Mouse (Mus musculus) limb, embryonic 13.5 days (tissue): Measurements from ENCODE around the gene Gm826. TPM values are rescaled to one million over a fixed set of nuclear protein-coding genes. Genes with fewer than 3 reads are reported as not detected.

Experiments
- ATAC-seq: fragments of 200-750 bp; cut with Nextera tagmentation; 2 replicates; pipeline ENCODE4 v1.8.0; 2017; ENCODE audit warnings: low read depth, moderate number of reproducible peaks, moderate TSS enrichment; ENCODE audit not compliant: low FRiP score
- H3K27ac ChIP-seq: fragments of 300-500 bp; sonication (generic); 2 replicates; pipeline ENCODE4 v1.5.1; 2015; ENCODE audit warnings: inconsistent platforms, mild to moderate bottlenecking, moderate library complexity
- H3K27me3 ChIP-seq: fragments of 300-500 bp; sonication (generic); 2 replicates; pipeline ENCODE4 v1.6.1; 2015; ENCODE audit warnings: mild to moderate bottlenecking, inconsistent platforms
- H3K36me3 ChIP-seq: fragments of 300-500 bp; sonication (generic); 2 replicates; pipeline ENCODE4 v1.6.1; 2015; ENCODE audit warnings: inconsistent platforms, mild to moderate bottlenecking, moderate library complexity
- H3K4me1 ChIP-seq: fragments of 300-500 bp; sonication (generic); 2 replicates; pipeline ENCODE4 v1.6.1; 2015; ENCODE audit warnings: inconsistent platforms
- H3K4me2 ChIP-seq: fragments of 300-500 bp; sonication (generic); replicated peaks from 2 replicates; pipeline ENCODE4 v1.6.1; 2015; ENCODE audit warnings: inconsistent platforms, mild to moderate bottlenecking, moderate library complexity
- H3K4me3 ChIP-seq: fragments of 300-500 bp; sonication (generic); 2 replicates; pipeline ENCODE4 v1.5.1; 2015; ENCODE audit warnings: moderate library complexity, mild to moderate bottlenecking, inconsistent platforms
- H3K9ac ChIP-seq: fragments of 300-500 bp; sonication (generic); 2 replicates; pipeline ENCODE4 v1.6.1; 2015; ENCODE audit warnings: mild to moderate bottlenecking, inconsistent platforms
- H3K9me3 ChIP-seq: fragments of 300-500 bp; sonication (generic); 2 replicates; pipeline ENCODE4 v1.6.1; 2016; ENCODE audit warnings: inconsistent platforms
- WGBS: fragments of 180-500 bp; shearing (Covaris S2); methylation state at CpG from one replicate; pipeline ENCODE4 v1.1.7; 2015; 5-methylcytosine and 5-hydroxymethylcytosine counted together
- polyA plus RNA-seq: library from polyadenylated mRNA; unstranded; fragments of >200 nt; fragmentation: Nextera tagmentation; extraction: Ambion mirVana; gene quantifications from 2 replicates; pipeline ENCODE4 v1.2.1, GENCODE M21; 2015

The Gm826 gene
- 0.33 and 0.45 TPM in 2 replicates for polyA plus RNA-seq

DNA sequence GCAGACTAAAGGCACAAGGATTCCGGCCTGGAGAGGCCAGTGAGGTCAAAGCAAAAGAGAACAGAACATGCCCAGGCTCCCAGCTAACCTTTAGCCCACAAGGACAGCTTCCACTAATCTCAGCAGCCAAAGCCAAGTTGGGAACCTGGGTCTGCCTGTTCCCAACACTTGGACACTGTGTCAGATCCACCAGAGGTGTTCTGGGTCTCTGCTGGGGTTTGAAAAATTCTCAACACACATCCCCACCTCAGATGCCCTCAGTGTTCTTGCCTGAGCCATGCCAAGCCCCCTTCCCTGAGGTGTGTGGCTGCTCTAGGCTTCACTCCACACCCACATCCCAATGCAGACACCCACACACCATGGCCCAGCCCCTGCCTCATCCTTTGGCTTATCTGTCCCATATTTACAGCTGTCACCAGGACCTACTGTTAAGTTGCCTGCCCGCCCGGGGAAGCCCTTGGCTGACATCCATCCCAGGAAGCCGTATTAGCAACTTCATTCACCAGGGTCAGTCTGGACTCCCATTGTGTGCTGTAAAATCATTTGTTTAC lies at the start of gene Gm826:
Gene Gm826 (minus strand): TSS at position 52 of the 551 bp plus-strand sequence.
- no peak for ATAC-seq
- Histone ChIP-seq H3K27ac (no peak within 1 kb of the TSS), H3K9ac (no peak within 1 kb of the TSS), H3K4me2 (no peak within 1 kb of the TSS), H3K4me1 (peaks cover 6% of the 10 kb centered on the region; the same call in 1 of the 2 replicates), H3K36me3 (no peaks in the 10 kb centered on the region), H3K4me3 (no peak within 1 kb of the TSS), H3K9me3 (no peaks in the 10 kb centered on the region), H3K27me3 (peaks cover 4% of the 10 kb centered on the region; the same call in 1 of the 2 replicates)
- 45% methylated on average over 4 of the region's 4 CpGs for WGBS

DNA sequence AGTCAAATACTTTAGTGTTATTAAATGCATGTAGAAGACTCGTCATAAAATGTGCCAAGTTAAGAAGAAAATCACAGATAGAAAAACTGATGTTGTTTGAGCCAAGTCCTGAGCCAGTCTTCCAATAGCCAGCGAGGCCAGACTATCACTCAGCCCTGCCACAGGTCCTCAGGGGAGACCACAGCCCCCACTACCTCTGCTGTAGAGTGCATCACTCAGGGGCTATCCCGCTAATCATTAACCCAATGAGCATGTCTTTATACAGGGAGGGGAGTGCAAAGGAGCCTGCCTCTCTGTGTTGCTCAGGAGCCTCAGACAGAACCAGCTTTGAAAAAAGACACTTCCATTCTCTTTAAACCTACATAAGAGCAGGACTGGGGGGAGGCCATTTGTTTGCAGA lies 49.5 kb upstream of the Gm826 start:
- no peak for ATAC-seq
- no peaks in the 10 kb centered on the region for H3K4me1 ChIP-seq
- H3K4me2 ChIP-seq = no peak overlapping the region
- no peak overlapping the region for H3K27ac ChIP-seq
- no peaks in the 10 kb centered on the region for H3K36me3 ChIP-seq
- H3K9ac ChIP-seq = no peak overlapping the region
- no peaks in the 10 kb centered on the region for H3K9me3 ChIP-seq
- 45% methylated on average over 3 of the region's 3 CpGs for WGBS
- H3K4me3 ChIP-seq = no peak overlapping the region
- H3K27me3 ChIP-seq = peaks cover 12% of the 10 kb centered on the region

DNA sequence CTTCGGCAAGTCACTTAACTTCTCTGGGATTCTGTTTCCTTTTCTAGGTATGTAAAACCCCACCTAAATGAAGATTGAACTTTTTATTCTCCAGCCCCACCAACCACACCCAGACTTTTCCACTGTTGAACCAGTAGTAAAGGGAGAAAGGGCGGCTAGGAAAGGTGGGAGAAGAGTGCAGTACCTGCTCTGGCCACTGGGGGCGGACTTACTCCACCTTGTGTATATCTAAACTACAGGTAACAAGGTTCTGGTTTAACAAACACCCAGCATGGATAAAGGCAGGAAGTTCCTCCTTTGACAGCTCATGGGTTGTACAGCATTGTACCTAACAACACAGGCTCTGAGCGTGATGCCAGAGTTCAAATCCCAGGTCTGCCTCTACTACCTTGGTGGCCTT lies 44.3 kb upstream of the Gm826 start:
- ATAC-seq = no peak
- Histone ChIP-seq H3K36me3 (no peaks in the 10 kb centered on the region), H3K9me3 (no peaks in the 10 kb centered on the region), H3K4me1 (peaks cover 4% of the 10 kb centered on the region; the same call in 1 of the 2 replicates), H3K4me2 (no peak overlapping the region), H3K9ac (no peak overlapping the region), H3K27ac (no peak overlapping the region), H3K27me3 (peaks cover 45% of the 10 kb centered on the region), H3K4me3 (no peak overlapping the region)
- WGBS = 45% methylated on average over 4 of the region's 4 CpGs

DNA sequence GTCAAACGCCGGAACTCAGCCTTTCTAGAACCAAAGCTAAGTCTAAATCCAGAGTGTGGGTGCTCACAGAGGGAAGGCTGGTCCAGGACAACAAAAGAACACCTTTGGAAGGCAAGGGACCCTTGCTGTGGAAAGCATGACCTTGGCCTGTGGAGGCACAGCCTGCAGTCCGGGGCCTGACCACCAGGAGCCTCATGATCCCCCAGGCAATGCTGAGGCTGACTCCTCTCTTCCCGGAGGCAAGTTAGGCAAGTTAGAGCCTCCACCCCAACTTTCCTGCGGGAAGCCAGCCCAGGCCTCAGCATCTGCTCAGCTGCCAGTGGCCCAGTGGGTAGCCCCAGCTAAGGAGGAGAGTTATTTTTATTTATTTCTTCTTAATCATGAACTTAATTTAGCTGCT lies 42.3 kb upstream of the Gm826 start:
- H3K4me1 ChIP-seq = peaks cover 4% of the 10 kb centered on the region; the same call in 1 of the 2 replicates
- no peaks in the 10 kb centered on the region for H3K36me3 ChIP-seq
- H3K27me3 ChIP-seq = peaks cover 63% of the 10 kb centered on the region
- no peak overlapping the region for H3K9ac ChIP-seq
- 32% methylated on average over 5 of the region's 5 CpGs for WGBS
- no peak for ATAC-seq
- no peak overlapping the region for H3K4me2 ChIP-seq
- no peaks in the 10 kb centered on the region for H3K9me3 ChIP-seq
- H3K27ac ChIP-seq = no peak overlapping the region
- no peak overlapping the region for H3K4me3 ChIP-seq

DNA sequence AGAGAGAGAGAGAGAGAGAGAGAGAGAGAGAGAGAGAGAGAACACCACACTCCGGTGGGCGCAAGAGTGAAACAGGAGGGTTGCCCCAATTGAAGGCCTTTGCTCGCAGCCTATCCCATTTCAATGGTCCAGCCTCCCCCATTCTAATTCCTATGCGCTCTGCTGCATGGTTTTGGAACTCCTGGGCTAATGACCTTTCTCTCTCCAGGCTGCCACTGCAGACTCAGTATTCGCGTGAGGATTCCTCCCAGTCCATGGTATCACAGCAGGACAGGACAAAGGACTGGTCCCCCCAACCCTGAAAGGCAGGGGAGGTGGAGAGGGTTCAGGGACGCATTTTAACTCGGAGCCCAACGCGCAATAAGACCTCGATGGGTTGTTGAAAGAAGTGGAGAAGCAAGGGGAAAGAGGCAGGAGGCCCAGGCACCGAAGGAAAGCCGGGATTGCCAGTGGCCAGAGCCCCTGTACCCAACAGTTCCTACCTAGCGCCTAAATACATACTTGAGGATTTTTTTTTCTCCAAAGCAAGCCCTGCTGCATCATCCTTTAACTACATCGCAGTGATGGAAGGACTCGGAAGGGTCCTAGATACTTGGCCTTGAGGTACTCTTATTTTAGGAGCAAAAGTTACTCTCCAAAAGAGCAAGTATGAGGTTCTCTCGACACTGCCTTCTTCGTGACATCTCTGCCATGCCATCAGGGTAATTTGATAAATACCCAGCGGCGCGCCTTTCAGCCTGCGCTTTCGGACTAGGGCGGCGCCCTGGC lies 35.9 kb upstream of the Gm826 start:
- no peaks in the 10 kb centered on the region for H3K36me3 ChIP-seq
- no peak overlapping the region for H3K9ac ChIP-seq
- WGBS = 3% methylated on average over 25 of the region's 25 CpGs
- H3K4me3 ChIP-seq = peak overlapping the region; percentile 40
- H3K27ac ChIP-seq = no peak overlapping the region
- peaks cover 47% of the 10 kb centered on the region for H3K4me1 ChIP-seq
- no peaks in the 10 kb centered on the region for H3K9me3 ChIP-seq
- no peak for ATAC-seq
- peak overlapping the region; percentile 96 for H3K4me2 ChIP-seq
- H3K27me3 ChIP-seq = peaks cover 79% of the 10 kb centered on the region

DNA sequence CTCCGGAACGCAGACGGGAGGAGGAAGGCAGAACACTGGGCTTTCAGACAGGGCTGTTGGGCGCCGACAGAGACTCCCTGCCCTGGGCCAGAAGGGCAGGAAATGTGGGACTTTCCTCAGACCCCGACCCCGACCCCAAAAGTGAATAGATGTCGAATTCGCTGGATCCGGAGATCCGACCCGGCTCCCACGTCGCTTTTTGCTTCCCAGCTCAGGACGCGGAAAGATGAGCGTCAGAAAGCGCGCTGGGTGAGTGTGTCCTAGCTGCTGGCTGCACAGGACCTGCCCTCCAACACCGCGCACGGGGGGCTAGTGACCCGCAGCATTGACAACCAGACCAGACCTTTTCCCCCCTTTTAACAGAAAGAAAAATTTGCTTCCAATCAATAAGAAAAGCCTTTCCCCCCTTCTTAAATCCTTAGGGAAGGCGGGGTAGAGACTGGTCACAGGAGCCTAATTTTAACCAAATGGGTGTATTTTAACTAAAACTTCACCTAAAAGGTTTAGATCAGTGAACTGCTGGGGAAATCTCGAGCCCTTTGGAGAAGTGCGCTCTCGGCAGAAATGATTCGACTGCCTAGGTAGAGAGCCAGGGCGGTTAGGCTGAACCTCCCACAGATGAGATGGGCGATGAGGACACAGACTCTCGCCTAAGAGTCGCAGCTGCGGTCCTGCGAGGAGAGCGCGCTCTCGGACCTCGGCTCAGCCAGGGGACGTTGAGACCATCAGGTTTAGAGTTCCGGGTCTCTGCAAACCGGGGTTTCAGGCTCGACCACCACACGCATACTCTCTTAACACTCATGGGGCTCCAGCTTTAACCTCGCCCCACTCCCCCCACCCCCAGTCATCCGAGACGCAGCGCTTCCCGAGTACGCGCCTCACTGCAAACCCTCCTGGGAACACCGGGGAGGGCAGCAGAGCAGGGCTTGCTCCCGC lies 34.7 kb upstream of the Gm826 start:
- Histone ChIP-seq H3K27me3 (peaks cover 75% of the 10 kb centered on the region), H3K27ac (no peak overlapping the region), H3K4me2 (peak overlapping the region; percentile 96), H3K4me3 (peak overlapping the region; percentile 40), H3K36me3 (no peaks in the 10 kb centered on the region), H3K4me1 (peaks cover 48% of the 10 kb centered on the region), H3K9ac (peak overlapping the region; percentile 53), H3K9me3 (no peaks in the 10 kb centered on the region)
- no peak for ATAC-seq
- under 1% methylated on average over 52 of the region's 52 CpGs for WGBS

DNA sequence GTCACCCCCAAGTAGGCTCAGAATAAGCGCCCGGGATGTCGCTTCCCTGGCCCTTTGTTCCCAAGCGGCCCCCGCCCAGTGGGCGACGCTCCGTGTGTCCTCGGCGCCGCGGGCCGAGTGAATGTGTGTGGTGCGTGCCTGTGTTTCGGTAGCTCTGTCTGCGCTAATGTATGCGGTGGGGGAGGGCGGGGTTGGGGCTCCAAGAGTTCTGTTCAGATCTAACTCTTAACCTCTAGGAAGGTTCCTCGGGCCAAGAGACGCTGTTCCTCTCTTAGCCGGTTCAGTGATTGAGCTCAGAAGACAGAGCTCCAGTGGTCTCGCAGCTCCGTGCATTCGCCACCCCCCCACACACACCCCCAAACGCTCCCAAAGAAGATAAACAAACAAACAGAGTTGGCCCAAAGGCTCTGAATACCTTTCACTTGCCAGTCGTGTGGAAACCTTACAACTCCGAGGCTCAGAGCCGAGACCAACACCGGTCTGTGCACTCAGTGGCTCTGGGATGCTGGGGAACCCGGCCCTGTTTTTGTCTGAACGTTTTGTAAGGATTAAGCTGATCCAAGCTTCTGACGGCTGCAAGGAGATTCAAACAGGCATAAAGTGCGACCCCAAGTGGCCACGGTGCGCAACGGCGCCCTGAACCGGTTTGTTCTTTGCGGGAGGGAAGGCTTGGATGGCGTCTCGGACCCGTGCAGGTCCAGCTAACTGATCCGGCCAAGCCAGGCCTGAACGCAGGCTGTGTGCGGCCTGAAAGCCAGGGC lies 33.7 kb upstream of the Gm826 start:
- ATAC-seq = peak; percentile 57
- under 1% methylated on average over 45 of the region's 45 CpGs for WGBS
- peak overlapping the region; percentile 85 for H3K27ac ChIP-seq

DNA sequence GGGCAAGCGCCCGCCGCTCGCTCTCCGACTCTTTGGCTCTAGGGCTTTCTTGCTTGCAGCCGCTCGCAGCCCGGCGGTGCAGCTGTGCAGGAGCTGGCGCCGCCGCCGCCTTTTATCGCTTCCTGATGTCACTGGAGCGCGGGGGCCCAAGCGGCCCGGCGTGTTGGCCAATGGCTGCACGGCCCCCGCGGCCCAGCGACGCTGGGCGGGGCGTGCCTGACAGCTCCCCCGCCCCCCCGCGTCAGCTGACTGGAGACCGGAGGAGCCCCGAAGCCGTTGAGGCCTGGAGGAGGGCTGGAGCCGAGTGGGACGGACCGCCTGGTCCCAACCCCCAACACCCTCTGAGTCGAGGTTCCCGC lies 33.0 kb upstream of the Gm826 start, which contains the start of gene Mafb:
Gene Mafb (minus strand): TSS at position 86 of the 359 bp plus-strand sequence.
- H3K4me3 ChIP-seq = peak within 1 kb of the TSS; percentile 66
- H3K9ac ChIP-seq = peak within 1 kb of the TSS; percentile 80
- under 1% methylated on average over 37 of the region's 37 CpGs for WGBS
- ATAC-seq = peak; percentile 90
- H3K36me3 ChIP-seq = no peaks in the 10 kb centered on the region
- H3K27ac ChIP-seq = peak within 1 kb of the TSS; percentile 85
- H3K4me2 ChIP-seq = peak within 1 kb of the TSS; percentile 96
- peaks cover 73% of the 10 kb centered on the region for H3K27me3 ChIP-seq
- H3K4me1 ChIP-seq = peaks cover 48% of the 10 kb centered on the region
- no peaks in the 10 kb centered on the region for H3K9me3 ChIP-seq

More for the DNA sequence above, 33.7 kb upstream of the Gm826 start:
- Histone ChIP-seq H3K9me3 (no peaks in the 10 kb centered on the region), H3K27me3 (peaks cover 73% of the 10 kb centered on the region), H3K36me3 (no peaks in the 10 kb centered on the region), H3K4me3 (peak overlapping the region; percentile 66), H3K4me1 (peaks cover 48% of the 10 kb centered on the region), H3K4me2 (peak overlapping the region; percentile 96), H3K9ac (peak overlapping the region; percentile 80)

DNA sequence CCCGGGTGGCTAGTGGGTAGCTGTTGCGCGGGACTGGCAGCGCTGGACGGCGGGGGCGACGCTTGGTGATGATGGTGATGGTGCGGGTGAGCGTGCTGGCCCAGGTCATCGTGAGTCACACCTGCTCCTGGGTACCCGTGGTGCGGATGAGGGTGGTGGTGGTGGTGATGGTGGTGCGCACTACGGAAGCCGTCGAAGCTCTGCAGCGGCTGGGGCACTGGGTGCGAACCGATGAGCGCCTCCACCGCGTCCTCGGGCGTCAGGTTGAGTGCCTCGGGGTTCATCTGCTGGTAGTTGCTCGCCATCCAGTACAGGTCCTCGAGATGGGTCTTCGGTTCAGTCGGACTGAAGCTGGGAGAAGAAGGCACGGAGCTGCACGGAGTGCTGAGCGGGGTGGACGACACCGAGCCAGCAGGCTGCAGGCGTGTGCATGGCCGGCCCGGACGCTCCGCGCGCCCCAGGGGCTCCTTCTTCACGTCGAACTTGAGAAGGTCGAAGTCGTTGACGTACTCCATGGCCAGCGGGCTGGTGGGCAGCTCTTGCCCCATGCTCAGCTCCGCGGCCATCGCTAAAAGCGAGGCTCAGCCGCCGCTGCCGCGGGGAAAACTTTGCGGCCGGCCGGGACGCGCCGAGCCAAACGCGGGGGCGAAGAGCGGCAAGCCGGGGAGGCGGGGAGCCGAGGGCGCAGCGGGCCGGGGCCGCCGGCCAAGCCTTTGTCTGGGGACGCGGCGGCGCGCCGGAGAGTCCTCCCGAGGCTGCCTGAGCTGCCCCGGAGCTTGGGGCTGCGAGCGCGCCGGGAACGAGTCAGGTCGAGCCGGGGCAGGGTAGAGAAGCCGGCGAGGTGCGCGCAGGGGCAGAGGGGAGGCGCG lies 32.4 kb upstream of the Gm826 start:
- H3K27ac ChIP-seq = peak overlapping the region; percentile 63; the same call in 1 of the 2 replicates
- ATAC-seq = 0 out of 2 replicates have a peak, but pooled peaks have one; percentile 5
- H3K36me3 ChIP-seq = no peaks in the 10 kb centered on the region
- H3K27me3 ChIP-seq = peaks cover 73% of the 10 kb centered on the region
- peak overlapping the region; percentile 80 for H3K9ac ChIP-seq
- H3K4me3 ChIP-seq = peak overlapping the region; percentile 66
- WGBS = 1% methylated on average over 91 of the region's 95 CpGs
- peaks cover 51% of the 10 kb centered on the region for H3K4me1 ChIP-seq
- no peaks in the 10 kb centered on the region for H3K9me3 ChIP-seq
- H3K4me2 ChIP-seq = peak overlapping the region; percentile 96

DNA sequence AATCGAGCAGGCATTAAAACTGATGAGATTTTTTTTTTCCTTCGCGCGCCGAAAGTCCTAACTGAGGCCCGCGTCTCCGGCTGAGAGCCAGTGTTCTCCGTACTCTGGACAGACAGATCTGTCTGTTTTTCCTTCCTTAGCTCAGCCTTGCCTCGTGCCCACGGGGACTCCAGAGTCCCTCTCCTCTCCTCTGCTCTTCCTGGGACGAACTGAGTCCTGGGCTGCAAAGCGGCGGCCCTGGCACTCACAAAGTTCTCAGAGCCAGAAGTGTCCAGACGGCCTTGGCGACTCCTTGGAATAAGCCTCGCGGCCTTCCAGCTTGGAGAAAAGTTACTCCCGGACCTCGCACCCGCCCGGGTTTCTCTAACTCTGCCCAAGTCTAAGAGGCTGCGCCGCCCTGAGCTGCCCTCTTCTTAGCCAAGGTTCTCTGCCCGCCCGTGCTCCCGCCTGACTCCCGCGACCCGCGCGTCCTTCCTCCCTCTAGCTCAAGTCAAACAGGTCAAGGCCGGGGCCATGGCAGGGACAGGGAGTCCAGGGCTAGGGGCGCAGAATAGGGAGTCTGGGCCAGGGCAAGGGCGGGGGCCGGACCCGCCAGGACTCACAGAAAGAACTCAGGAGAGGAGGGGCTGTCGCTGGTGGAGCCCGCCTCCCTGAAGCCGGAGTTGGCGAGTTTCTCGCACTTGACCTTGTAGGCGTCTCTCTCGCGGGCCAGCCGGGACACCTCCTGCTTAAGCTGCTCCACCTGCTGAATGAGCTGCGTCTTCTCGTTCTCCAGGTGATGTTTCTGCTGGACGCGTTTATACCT lies 31.3 kb upstream of the Gm826 start:
- Histone ChIP-seq H3K9ac (peak overlapping the region; percentile 80), H3K9me3 (no peaks in the 10 kb centered on the region), H3K4me1 (peaks cover 55% of the 10 kb centered on the region), H3K36me3 (no peaks in the 10 kb centered on the region), H3K4me2 (peak overlapping the region; percentile 96), H3K4me3 (peak overlapping the region; percentile 66), H3K27ac (no peak overlapping the region), H3K27me3 (peaks cover 73% of the 10 kb centered on the region)
- ATAC-seq = no peak
- WGBS = under 1% methylated on average over 50 of the region's 50 CpGs
